18 mouse cellular contexts compared by ENCODE assay signal in genomic region chr11:88838630-88839029, GRCm38 (mm10). TPM values are rescaled to one million over a fixed set of nuclear protein-coding genes. Genes with fewer than 3 reads are reported as not detected.
"Had no signal": no experiment of that assay in that cellular context is flagged by ENCODE, and none has a peak within 500 bp of the region (broad histone marks: within the 10 kb centered on the region; RNA-seq: fewer than 3 reads in every experiment).

No protein-coding gene starts in this region.

- H3K4me2 ChIP-seq: lung, embryonic 15.5 days; midbrain, embryonic 11.5 days; midbrain, embryonic 13.5 days; midbrain, embryonic 15.5 days; neural tube, embryonic 12.5 days; stomach, embryonic 15.5 days had no signal

- H3K4me1 ChIP-seq: midbrain, embryonic 13.5 days; midbrain, embryonic 15.5 days; neural tube, embryonic 12.5 days had no signal

- ATAC-seq: lung, postnatal 0 days; midbrain, embryonic 13.5 days; midbrain, embryonic 15.5 days had no signal

- H3K9ac ChIP-seq: lung, embryonic 15.5 days; midbrain, embryonic 13.5 days; midbrain, embryonic 15.5 days; neural tube, embryonic 12.5 days; stomach, embryonic 15.5 days had no signal

- H3K9me3 ChIP-seq: lung, embryonic 15.5 days; megakaryocyte, embryonic 14.5 days; midbrain, embryonic 13.5 days; midbrain, embryonic 15.5 days; neural tube, embryonic 12.5 days; stomach, embryonic 15.5 days had no signal

- DNase-seq: lung, adult 2 months; lung, postnatal 14 days; lung, postnatal 36 days; right cerebral cortex, postnatal 14 days; thymus, adult 2 months; thymus, postnatal 25 days; thymus, postnatal 4 days had no signal

- H3K4me3 ChIP-seq: lung, embryonic 15.5 days; megakaryocyte, embryonic 14.5 days; midbrain, embryonic 13.5 days; midbrain, embryonic 15.5 days; neural tube, embryonic 12.5 days; stomach, embryonic 15.5 days had no signal

- H3K27me3 ChIP-seq: lung, embryonic 15.5 days; megakaryocyte, embryonic 14.5 days; midbrain, embryonic 13.5 days; midbrain, embryonic 15.5 days; neural tube, embryonic 12.5 days; stomach, embryonic 15.5 days had no signal

- H3K27ac ChIP-seq: lung, embryonic 15.5 days; macrophage; midbrain, embryonic 13.5 days; midbrain, embryonic 15.5 days; neural tube, embryonic 12.5 days; stomach, embryonic 15.5 days; stomach, postnatal 0 days had no signal

RNA-seq across cellular contexts. Expression of gene Akap1, which starts 25.8 kb away (rescaled TPM):
- total RNA-seq: neutrophil, adult 5-6 weeks had no signal
